Mouse (Mus musculus) heart, adult 9 months (tissue): ENCODE measurements around the gene Rcn3.
A peak's percentile ranks its signal among the peaks of the same experiment; 100 is the strongest.
"Not testable (repeated sequence)": the region's sequence is repeated elsewhere in the genome, so short reads cannot be mapped to it uniquely, and the experiment has no call there.

Source experiments
- DNase-seq, 2 experiments: peaks; one replicate each; pipeline ENCODE4 v3.0.0; 2022; ENCODE audit warnings: low spot score in 2 of 2

Rcn3 gene

GRCm38 (mm10) chr7:45092048-45092447 is at the start of gene Rcn3:
Gene Rcn3 (minus strand): TSS chr7:45092221.
- peak; percentile 85 to 89 for DNase-seq

- DNase-seq: no peak
Observed at GRCm38 (mm10) chr7:45141319-45141718, 49.3 kb upstream of the Rcn3 start.

GRCm38 (mm10) chr7:45139904-45140723 is 48.1 kb upstream of the Rcn3 start:
- no peak for DNase-seq

- no peak for DNase-seq
Observed at GRCm38 (mm10) chr7:45138403-45138802, 46.4 kb upstream of the Rcn3 start.

- DNase-seq: no peak
Observed at GRCm38 (mm10) chr7:45137171-45138006, 45.4 kb upstream of the Rcn3 start.

GRCm38 (mm10) chr7:45135993-45136567 is 44.1 kb upstream of the Rcn3 start, which contains the start of the genes Gm45713 and Flt3l:
Gene Gm45713 (minus strand): TSS chr7:45136231.
Gene Flt3l (minus strand): TSS chr7:45136432.
- DNase-seq: peak; percentile 95 to 96

- no peak for DNase-seq
Observed at GRCm38 (mm10) chr7:45135370-45135769, 43.3 kb upstream of the Rcn3 start.

GRCm38 (mm10) chr7:45134544-45135026 is 42.6 kb upstream of the Rcn3 start:
- no peak for DNase-seq

- DNase-seq: no peak
Observed at GRCm38 (mm10) chr7:45133446-45134159, 41.6 kb upstream of the Rcn3 start.

GRCm38 (mm10) chr7:45131850-45132249 is 39.8 kb upstream of the Rcn3 start:
- no peak for DNase-seq

GRCm38 (mm10) chr7:45129776-45130512 is 37.9 kb upstream of the Rcn3 start:
- no peak for DNase-seq

- peak in 1 of 2 experiments; percentile 60 for DNase-seq
Observed at GRCm38 (mm10) chr7:45129318-45129717, 37.3 kb upstream of the Rcn3 start.

- peak; percentile 100 for DNase-seq
Observed at GRCm38 (mm10) chr7:45128624-45129246, 36.7 kb upstream of the Rcn3 start, which contains the start of gene Rpl13a. Gene Rpl13a (minus strand): TSS chr7:45128761.

GRCm38 (mm10) chr7:45127700-45128224 is 35.7 kb upstream of the Rcn3 start:
- no peak for DNase-seq

GRCm38 (mm10) chr7:45126844-45127699 is 35.1 kb upstream of the Rcn3 start:
- no peak for DNase-seq

GRCm38 (mm10) chr7:45126147-45126843 is 34.3 kb upstream of the Rcn3 start:
- DNase-seq: no peak

GRCm38 (mm10) chr7:45125649-45126048 is 33.6 kb upstream of the Rcn3 start:
- DNase-seq: not testable (repeated sequence)

GRCm38 (mm10) chr7:45125144-45125600 is 33.2 kb upstream of the Rcn3 start:
- DNase-seq: no peak
